Mouse (Mus musculus) heart, embryonic 13.5 days (tissue): Measurements from ENCODE around the gene Syt9. TPM values are rescaled to one million over a fixed set of nuclear protein-coding genes. Genes with fewer than 3 reads are reported as not detected.

ENCODE experiments used
- ATAC-seq: fragments of 200-750 bp; cut with Nextera tagmentation; 2 replicates; pipeline ENCODE4 v1.8.0; 2017; ENCODE audit warnings: moderate TSS enrichment; ENCODE audit not compliant: insufficient number of reproducible peaks, low FRiP score, low TSS enrichment; ENCODE audit errors: extremely low read depth
- H3K27ac ChIP-seq: fragments of 300-500 bp; sonication (generic); replicated peaks from 2 replicates; pipeline ENCODE4 v1.5.1; 2015; ENCODE audit warnings: moderate library complexity, mild to moderate bottlenecking, inconsistent platforms
- H3K27me3 ChIP-seq: fragments of 300-500 bp; sonication (generic); replicated peaks from 2 replicates; pipeline ENCODE4 v1.6.1; 2015; ENCODE audit warnings: mild to moderate bottlenecking, inconsistent platforms
- H3K36me3 ChIP-seq: fragments of 300-500 bp; sonication (generic); 2 replicates; pipeline ENCODE4 v1.6.1; 2015; ENCODE audit warnings: mild to moderate bottlenecking, inconsistent platforms
- H3K4me1 ChIP-seq: fragments of 300-500 bp; sonication (generic); 2 replicates; pipeline ENCODE4 v1.6.1; 2015; ENCODE audit warnings: inconsistent platforms
- H3K4me2 ChIP-seq: fragments of 300-500 bp; sonication (generic); 2 replicates; pipeline ENCODE4 v1.6.1; 2015; ENCODE audit warnings: inconsistent platforms, mild to moderate bottlenecking, moderate library complexity
- H3K4me3 ChIP-seq: fragments of 300-500 bp; sonication (generic); 2 replicates; pipeline ENCODE4 v1.5.1; 2015; ENCODE audit warnings: moderate library complexity, mild to moderate bottlenecking, inconsistent platforms
- H3K9ac ChIP-seq: fragments of 300-500 bp; sonication (generic); 2 replicates; pipeline ENCODE4 v1.6.1; 2015; ENCODE audit warnings: inconsistent platforms, mild to moderate bottlenecking, moderate library complexity
- H3K9me3 ChIP-seq: fragments of 300-500 bp; sonication (generic); 2 replicates; pipeline ENCODE4 v1.6.1; 2016; ENCODE audit warnings: inconsistent platforms
- WGBS: fragments of 180-500 bp; shearing (Covaris S2); methylation state at CpG from one replicate; pipeline ENCODE4 v1.1.7; 2015; ENCODE audit warnings: mixed read lengths; 5-methylcytosine and 5-hydroxymethylcytosine counted together
- polyA plus RNA-seq: library from polyadenylated mRNA; unstranded; fragments of >200 nt; fragmentation: Nextera tagmentation; extraction: Ambion mirVana; gene quantifications from 2 replicates; pipeline ENCODE4 v1.2.1, GENCODE M21; 2015

Gene Syt9
- 0.39 and 0.45 TPM in 2 replicates for polyA plus RNA-seq

- Histone ChIP-seq H3K27ac (no peak within 1 kb of the TSS), H3K4me1 (peaks cover 10% of the 10 kb centered on the region), H3K27me3 (peaks cover 73% of the 10 kb centered on the region), H3K4me2 (peak within 1 kb of the TSS; percentile 99), H3K9ac (peak within 1 kb of the TSS; percentile 73), H3K4me3 (peak within 1 kb of the TSS; percentile 66), H3K36me3 (no peaks in the 10 kb centered on the region), H3K9me3 (no peaks in the 10 kb centered on the region)
- under 1% methylated on average over 58 of the region's 102 CpGs for WGBS
- ATAC-seq: peak; percentile 42; the same call in 1 of the 2 replicates
These were observed at the start of gene Syt9 for GRCm38 (mm10) chr7:107370232-107371125. Gene Syt9 (plus strand): TSS chr7:107370728.

DNA sequence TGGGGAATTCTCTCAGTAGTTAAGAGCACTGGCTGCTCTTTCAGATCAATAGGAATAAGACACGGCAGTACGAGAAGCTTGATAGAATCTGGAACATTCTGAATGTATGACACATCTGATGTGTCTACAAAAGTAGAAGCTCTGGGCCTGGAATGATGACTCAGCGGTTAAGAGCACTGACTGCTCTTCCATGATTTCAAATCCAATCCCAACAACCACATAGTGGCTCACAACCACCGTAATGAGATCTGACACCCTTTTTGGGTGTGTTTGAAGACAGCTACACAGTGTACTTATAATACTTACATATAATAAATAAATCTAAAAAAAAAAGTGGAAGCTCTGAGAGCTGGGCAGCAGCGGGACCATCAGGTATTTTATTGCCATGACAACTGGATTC is 31.5 kb upstream of the Syt9 start:
- no peaks in the 10 kb centered on the region for H3K4me1 ChIP-seq
- H3K27me3 ChIP-seq: no peaks in the 10 kb centered on the region
- 74% methylated on average over 5 of the region's 5 CpGs for WGBS
- H3K9ac ChIP-seq: no peak overlapping the region
- no peak overlapping the region for H3K4me2 ChIP-seq
- no peak overlapping the region for H3K4me3 ChIP-seq
- H3K9me3 ChIP-seq: 0 out of 2 replicates have a peak, but pooled peaks cover 4% of the 10 kb centered on the region
- H3K27ac ChIP-seq: no peak overlapping the region
- H3K36me3 ChIP-seq: no peaks in the 10 kb centered on the region
- ATAC-seq: no peak

DNA sequence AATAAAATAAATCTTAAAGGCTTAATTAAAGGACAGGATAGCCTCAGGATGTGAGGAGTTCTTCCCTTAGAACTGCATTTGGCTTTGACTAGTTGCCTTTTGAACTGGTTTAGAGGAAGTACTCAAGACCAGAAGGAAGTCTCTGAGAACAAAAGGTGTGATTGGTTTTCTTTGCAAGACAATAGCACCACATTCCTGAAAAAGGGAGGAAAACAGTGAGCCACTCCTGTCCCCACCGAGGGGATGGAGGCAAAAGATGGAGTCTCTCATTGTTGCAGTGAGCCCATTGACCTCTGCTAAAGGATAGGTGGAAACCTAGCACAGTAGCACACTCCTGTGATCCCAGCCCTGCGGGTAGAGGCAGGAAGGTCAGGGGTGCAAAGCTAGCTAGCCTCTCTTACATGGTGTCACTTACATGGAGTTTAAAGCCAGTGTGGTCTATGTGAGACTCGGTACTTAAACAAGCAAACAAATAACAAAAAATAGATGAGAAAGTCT is 30.9 kb upstream of the Syt9 start:
- Histone ChIP-seq H3K36me3 (no peaks in the 10 kb centered on the region), H3K4me3 (no peak overlapping the region), H3K9ac (no peak overlapping the region), H3K4me2 (no peak overlapping the region), H3K9me3 (0 out of 2 replicates have a peak, but pooled peaks cover 4% of the 10 kb centered on the region), H3K27ac (no peak overlapping the region), H3K27me3 (no peaks in the 10 kb centered on the region), H3K4me1 (no peaks in the 10 kb centered on the region)
- no peak for ATAC-seq
- 53% methylated on average over 3 of the region's 3 CpGs for WGBS

GRCm38 (mm10) chr7:107340221-107340620 is 30.3 kb upstream of the Syt9 start:
- 28% methylated on average over 1 of the region's 1 CpGs for WGBS
- H3K4me2 ChIP-seq: no peak overlapping the region
- no peak overlapping the region for H3K27ac ChIP-seq
- H3K4me3 ChIP-seq: no peak overlapping the region
- no peaks in the 10 kb centered on the region for H3K27me3 ChIP-seq
- no peaks in the 10 kb centered on the region for H3K4me1 ChIP-seq
- no peak for ATAC-seq
- 0 out of 2 replicates have a peak, but pooled peaks cover 4% of the 10 kb centered on the region for H3K9me3 ChIP-seq
- H3K36me3 ChIP-seq: no peaks in the 10 kb centered on the region
- H3K9ac ChIP-seq: no peak overlapping the region

DNA sequence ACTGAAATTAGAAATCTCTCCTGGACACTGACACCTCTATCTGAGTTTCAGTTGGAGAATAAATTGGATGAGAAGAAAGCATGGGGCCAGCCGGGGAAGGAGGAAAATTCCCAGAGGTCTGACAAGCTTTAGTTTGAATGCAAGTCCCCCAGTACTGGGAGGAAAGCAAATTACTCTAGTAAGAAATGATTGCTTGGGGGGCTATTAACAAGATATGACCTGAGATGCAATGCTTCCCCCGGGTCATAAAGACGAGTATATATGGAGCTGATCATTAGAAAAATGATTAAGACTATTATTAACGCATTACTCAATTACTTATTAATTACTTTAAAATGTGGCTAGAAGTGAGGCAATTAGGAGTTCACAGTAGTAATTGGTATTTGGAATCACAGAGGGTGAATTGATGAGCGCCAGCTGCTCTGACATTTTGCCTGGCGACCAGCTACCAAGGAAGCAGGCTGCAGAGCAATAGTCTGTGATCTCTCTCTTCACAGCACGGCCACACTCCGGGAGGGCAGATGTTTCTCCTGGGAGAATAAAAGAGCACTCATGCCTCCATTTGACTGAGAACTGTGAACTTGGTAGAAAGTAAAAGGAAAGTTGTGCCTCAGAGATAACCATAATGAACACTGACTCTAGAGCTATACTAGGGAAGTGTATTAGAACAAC is 28.9 kb upstream of the Syt9 start:
- no peaks in the 10 kb centered on the region for H3K36me3 ChIP-seq
- no peak overlapping the region for H3K9ac ChIP-seq
- 57% methylated on average over 8 of the region's 8 CpGs for WGBS
- no peak overlapping the region for H3K4me3 ChIP-seq
- no peak for ATAC-seq
- 0 out of 2 replicates have a peak, but pooled peaks cover 4% of the 10 kb centered on the region for H3K9me3 ChIP-seq
- no peak overlapping the region for H3K4me2 ChIP-seq
- H3K27me3 ChIP-seq: no peaks in the 10 kb centered on the region
- H3K27ac ChIP-seq: no peak overlapping the region
- no peaks in the 10 kb centered on the region for H3K4me1 ChIP-seq

DNA sequence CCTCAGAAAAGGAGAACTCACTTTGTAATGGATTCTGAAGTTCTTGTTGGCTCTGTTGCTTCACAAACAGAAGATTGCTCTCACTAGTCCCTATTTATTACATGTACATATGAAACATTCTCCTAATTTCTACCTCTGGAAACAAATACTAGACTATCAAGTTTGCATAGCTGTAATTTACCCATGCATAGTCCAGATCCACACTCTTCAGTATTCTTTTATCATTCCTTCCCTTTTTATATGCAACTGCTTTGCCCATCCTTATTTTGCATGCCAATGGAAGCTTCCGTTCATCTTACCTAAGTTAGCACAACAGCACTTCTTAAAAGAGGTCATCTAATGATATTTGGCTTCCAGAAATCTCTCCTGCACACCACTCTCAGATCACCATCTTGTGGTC is 21.3 kb upstream of the Syt9 start:
- H3K9ac ChIP-seq: no peak overlapping the region
- H3K9me3 ChIP-seq: no peaks in the 10 kb centered on the region
- H3K36me3 ChIP-seq: no peaks in the 10 kb centered on the region
- no peaks in the 10 kb centered on the region for H3K4me1 ChIP-seq
- no peak overlapping the region for H3K27ac ChIP-seq
- H3K4me2 ChIP-seq: no peak overlapping the region
- 77% methylated on average over 1 of the region's 1 CpGs for WGBS
- ATAC-seq: no peak
- no peaks in the 10 kb centered on the region for H3K27me3 ChIP-seq
- H3K4me3 ChIP-seq: no peak overlapping the region

- Histone ChIP-seq H3K4me1 (no peaks in the 10 kb centered on the region), H3K27ac (no peak overlapping the region), H3K36me3 (no peaks in the 10 kb centered on the region), H3K4me2 (no peak overlapping the region), H3K9me3 (no peaks in the 10 kb centered on the region), H3K4me3 (no peak overlapping the region), H3K9ac (no peak overlapping the region), H3K27me3 (no peaks in the 10 kb centered on the region; the same call in 1 of the 2 replicates)
- 83% methylated on average over 3 of the region's 3 CpGs for WGBS
- ATAC-seq: no peak
These were observed 8.4 kb upstream of the Syt9 start for GRCm38 (mm10) chr7:107362153-107362552.

DNA sequence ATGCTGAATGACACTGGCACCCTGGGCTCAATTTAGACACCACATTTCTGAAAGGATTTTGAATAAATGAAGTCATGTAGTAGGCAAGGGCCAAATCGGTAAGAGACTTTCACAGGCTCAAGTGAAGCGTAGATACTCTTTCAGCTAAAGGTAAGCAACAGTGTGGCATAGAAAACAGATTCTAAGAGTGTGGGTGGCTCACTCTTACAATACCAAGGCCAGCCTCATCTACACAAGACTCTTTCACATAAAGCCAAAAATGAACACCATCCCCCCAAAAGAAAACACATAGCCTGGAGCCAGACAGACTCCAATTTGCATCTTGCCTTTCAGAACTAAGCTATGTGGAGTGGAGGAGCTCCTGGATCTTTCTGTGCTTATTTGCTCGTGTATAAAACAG is 7.9 kb upstream of the Syt9 start:
- no peaks in the 10 kb centered on the region for H3K36me3 ChIP-seq
- no peak overlapping the region for H3K27ac ChIP-seq
- no peaks in the 10 kb centered on the region for H3K4me1 ChIP-seq
- ATAC-seq: no peak
- no peaks in the 10 kb centered on the region for H3K9me3 ChIP-seq
- H3K4me3 ChIP-seq: no peak overlapping the region
- no peak overlapping the region for H3K9ac ChIP-seq
- 72% methylated on average over 3 of the region's 3 CpGs for WGBS
- no peak overlapping the region for H3K4me2 ChIP-seq
- H3K27me3 ChIP-seq: peaks cover 4% of the 10 kb centered on the region; the same call in 1 of the 2 replicates

- Histone ChIP-seq H3K9ac (peak overlapping the region; percentile 73), H3K4me3 (peak overlapping the region; percentile 66), H3K27me3 (peaks cover 73% of the 10 kb centered on the region), H3K4me1 (peaks cover 10% of the 10 kb centered on the region), H3K9me3 (no peaks in the 10 kb centered on the region), H3K27ac (no peak overlapping the region), H3K4me2 (peak overlapping the region; percentile 99), H3K36me3 (no peaks in the 10 kb centered on the region)
- WGBS: 2% methylated on average over 45 of the region's 45 CpGs
- ATAC-seq: no peak
These were observed 795 bp downstream of the Syt9 start for GRCm38 (mm10) chr7:107371126-107371920.

GRCm38 (mm10) chr7:107380562-107380961 is 10.0 kb downstream of the Syt9 start:
- Histone ChIP-seq H3K9ac (no peak overlapping the region), H3K4me3 (no peak overlapping the region), H3K27ac (no peak overlapping the region), H3K36me3 (no peaks in the 10 kb centered on the region), H3K4me2 (no peak overlapping the region), H3K27me3 (no peaks in the 10 kb centered on the region), H3K9me3 (no peaks in the 10 kb centered on the region), H3K4me1 (no peaks in the 10 kb centered on the region)
- no peak for ATAC-seq
- WGBS: 78% methylated on average over 5 of the region's 5 CpGs

- Histone ChIP-seq H3K27ac (no peak overlapping the region), H3K9me3 (no peaks in the 10 kb centered on the region), H3K4me1 (no peaks in the 10 kb centered on the region), H3K9ac (no peak overlapping the region), H3K27me3 (no peaks in the 10 kb centered on the region), H3K4me3 (no peak overlapping the region), H3K36me3 (no peaks in the 10 kb centered on the region), H3K4me2 (no peak overlapping the region)
- no peak for ATAC-seq
These were observed 19.1 kb downstream of the Syt9 start for GRCm38 (mm10) chr7:107389604-107390003.
